Comparison of ENCODE assay signal across 32 mouse cellular contexts in genomic region chr11:98725926-98726506, GRCm38 (mm10). TPM values are rescaled to one million over a fixed set of nuclear protein-coding genes. Genes with fewer than 3 reads are reported as not detected.
A peak's percentile ranks its signal among the peaks of the same experiment; 100 is the strongest.
DNase-seq lines count a peak whose midpoint lies in the region; ATAC-seq and TF ChIP-seq lines count a peak whose summit lies in the region.
"Had no signal": no experiment of that assay in that cellular context is flagged by ENCODE, and none has a peak within 500 bp of the region (broad histone marks: within the 10 kb centered on the region; RNA-seq: fewer than 3 reads in every experiment).

No protein-coding gene starts in this region.

- TF ChIP-seq CTCF in kidney, adult 2 months (conservative IDR thresholded peaks at IDR 0.05; ENCODE audit: insufficient read depth, insufficient read length, low read depth, low read length) = no peak
- no peak for TF ChIP-seq CTCF in liver, postnatal 0 days (IDR thresholded peaks at IDR 0.05; ENCODE audit: low read depth)

- H3K4me1 ChIP-seq in kidney, adult 2 months (ENCODE audit: control insufficient read depth, insufficient read depth, low read length) = peaks cover 19% of the 10 kb centered on the region
- H3K4me1 ChIP-seq in kidney, embryonic 14.5 days (ENCODE audit: control insufficient read depth, insufficient read depth, low read length) = peaks cover 4% of the 10 kb centered on the region; the same call in 1 of the 2 replicates
- H3K4me1 ChIP-seq in liver, postnatal 0 days (ENCODE audit: insufficient read depth) = peaks cover 9% of the 10 kb centered on the region
- H3K4me1 ChIP-seq in liver, embryonic 12.5 days = peaks cover 29% of the 10 kb centered on the region

- no peak overlapping the region for H3K4me3 ChIP-seq in kidney, adult 2 months (ENCODE audit: insufficient read depth, low read depth, low read length)
- no peak overlapping the region for H3K4me3 ChIP-seq in kidney, embryonic 14.5 days (ENCODE audit: low read length)
- no peak overlapping the region for H3K4me3 ChIP-seq in liver, postnatal 0 days (ENCODE audit: low read depth, low read length)
- no peak overlapping the region for H3K4me3 ChIP-seq in liver, embryonic 12.5 days
- H3K4me3 ChIP-seq: forebrain, embryonic 10.5 days; forebrain, embryonic 13.5 days; heart, adult 2 months; hindbrain, embryonic 12.5 days; hindbrain, embryonic 15.5 days had no signal

- H3K27me3 ChIP-seq in kidney, adult 2 months (replicated peaks; ENCODE audit: control insufficient read depth, insufficient read depth, low read length) = no peaks in the 10 kb centered on the region
- H3K27me3 ChIP-seq in kidney, embryonic 14.5 days (ENCODE audit: control insufficient read depth, insufficient read depth, low read length) = no peaks in the 10 kb centered on the region
- no peaks in the 10 kb centered on the region for H3K27me3 ChIP-seq in liver, postnatal 0 days (ENCODE audit: insufficient read depth, low read length)
- no peaks in the 10 kb centered on the region for H3K27me3 ChIP-seq in liver, embryonic 12.5 days (replicated peaks)
- H3K27me3 ChIP-seq: CH12.LX; forebrain, embryonic 13.5 days; hindbrain, embryonic 12.5 days; hindbrain, embryonic 15.5 days; Patski had no signal

- H3K4me2 ChIP-seq in kidney, embryonic 14.5 days (replicated peaks; ENCODE audit: low read depth, low read length) = no peak overlapping the region
- H3K4me2 ChIP-seq in liver, postnatal 0 days (ENCODE audit: low read depth, low read length) = no peak overlapping the region
- no peak overlapping the region for H3K4me2 ChIP-seq in liver, embryonic 12.5 days
- H3K4me2 ChIP-seq: forebrain, embryonic 13.5 days; heart, embryonic 11.5 days; hindbrain, embryonic 12.5 days; hindbrain, embryonic 15.5 days had no signal

- DNase-seq in heart, adult 11 months = peak; percentile 90
- DNase-seq in heart, adult 8-10 months (ENCODE audit: low spot score) = no peak
- peak; percentile 30 for DNase-seq in kidney, adult 2 months
- DNase-seq in liver, postnatal 0 days = peak; percentile 11
- DNase-seq in right cerebral cortex, postnatal 25 days = no peak
- DNase-seq: adrenal gland, postnatal 10 days; adrenal gland, postnatal 36 days; B cell, adult 2 months; cerebellum, adult 18-20 months; cerebellum, adult 9-10 months; cerebellum, postnatal 14 days; gastrocnemius, postnatal 14 days had no signal

- 85% methylated on average over 15 of the region's 15 CpGs for WGBS in kidney, adult 2 months
- WGBS in kidney, embryonic 14.5 days = 95% methylated on average over 15 of the region's 15 CpGs
- 82% methylated on average over 15 of the region's 15 CpGs for WGBS in liver, postnatal 0 days (ENCODE audit: insufficient replicate concordance)
- 86% methylated on average over 15 of the region's 15 CpGs for WGBS in liver, embryonic 12.5 days (ENCODE audit: insufficient replicate concordance)

- TF ChIP-seq POLR2A in kidney, adult 2 months (IDR thresholded peaks at IDR 0.05; ENCODE audit: low read depth, low read length) = no peak

- H3K9ac ChIP-seq in kidney, embryonic 14.5 days (ENCODE audit: low read depth, low read length) = no peak overlapping the region
- H3K9ac ChIP-seq in liver, postnatal 0 days (replicated peaks) = no peak overlapping the region
- no peak overlapping the region for H3K9ac ChIP-seq in liver, embryonic 12.5 days
- H3K9ac ChIP-seq: forebrain, embryonic 13.5 days; hindbrain, embryonic 12.5 days; hindbrain, embryonic 15.5 days had no signal

- no peaks in the 10 kb centered on the region for H3K9me3 ChIP-seq in kidney, embryonic 14.5 days (ENCODE audit: control insufficient read depth, low read length)
- no peaks in the 10 kb centered on the region for H3K9me3 ChIP-seq in liver, postnatal 0 days (ENCODE audit: low read length)
- H3K9me3 ChIP-seq in liver, embryonic 12.5 days (replicated peaks) = no peaks in the 10 kb centered on the region
- H3K9me3 ChIP-seq: forebrain, embryonic 10.5 days; forebrain, embryonic 13.5 days; G1E; hindbrain, embryonic 12.5 days; hindbrain, embryonic 15.5 days had no signal

- no peak for TF ChIP-seq EP300 in liver, postnatal 0 days (IDR thresholded peaks at IDR 0.05; ENCODE audit: low read depth)

- no peaks in the 10 kb centered on the region for H3K36me3 ChIP-seq in kidney, adult 2 months (ENCODE audit: control insufficient read depth, insufficient read depth, low read length)
- peaks cover 21% of the 10 kb centered on the region for H3K36me3 ChIP-seq in kidney, embryonic 14.5 days (ENCODE audit: control insufficient read depth, insufficient read depth, low read length)
- 0 out of 2 replicates have a peak, but pooled peaks cover 7% of the 10 kb centered on the region for H3K36me3 ChIP-seq in liver, postnatal 0 days (replicated peaks; ENCODE audit: insufficient read depth, low read length)
- H3K36me3 ChIP-seq in liver, embryonic 12.5 days = peaks cover 47% of the 10 kb centered on the region

- no peak overlapping the region; the same call in 1 of the 2 replicates for H3K27ac ChIP-seq in kidney, adult 2 months (ENCODE audit: insufficient read depth, low read depth, low read length)
- H3K27ac ChIP-seq in kidney, embryonic 14.5 days (ENCODE audit: low read depth, low read length) = no peak overlapping the region
- H3K27ac ChIP-seq in liver, postnatal 0 days (ENCODE audit: low read depth) = no peak overlapping the region
- no peak overlapping the region for H3K27ac ChIP-seq in liver, embryonic 12.5 days
- H3K27ac ChIP-seq: forebrain, embryonic 10.5 days; forebrain, embryonic 13.5 days; heart, adult 2 months; hindbrain, embryonic 12.5 days; hindbrain, embryonic 15.5 days had no signal

- ATAC-seq in kidney, embryonic 14.5 days (ENCODE audit: low FRiP score, low TSS enrichment) = no peak
- ATAC-seq in liver, postnatal 0 days = no peak
- no peak for ATAC-seq in liver, embryonic 12.5 days
- ATAC-seq: forebrain, embryonic 13.5 days; forebrain, embryonic 16.5 days; Patski had no signal

RNA-seq across cellular contexts. Expression of gene Med24, which starts 3.2 kb away (rescaled TPM):
- 10 to 100 TPM; 44.4 to 49.9 (median 46.8) TPM for total RNA-seq in heart, adult 8-10 months (2022)
- polyA plus RNA-seq in kidney, adult 2 months (2012; rRNA removed) = 45.3 and 54.1 TPM in 2 replicates
- polyA plus RNA-seq in kidney, embryonic 14.5 days (2014; fragmentation: Nextera tagmentation; extraction: Ambion mirVana) = 39.5 and 59.1 TPM in 2 replicates
- 10.5 and 10.9 TPM in 2 replicates for polyA plus RNA-seq in liver, postnatal 0 days (2015; fragmentation: Nextera tagmentation; extraction: Ambion mirVana)
- polyA plus RNA-seq in liver, embryonic 12.5 days (2016; fragmentation: Nextera tagmentation; extraction: Ambion mirVana) = 42.0 and 43.7 TPM in 2 replicates

RNA-seq across cellular contexts. Expression of gene Thra, which starts 14.4 kb away (rescaled TPM):
- total RNA-seq in heart, adult 8-10 months (2022) = 10 to 100 TPM; 92.5 to 98.4 (median 95.1) TPM
- 92.7 and 97.2 TPM in 2 replicates for polyA plus RNA-seq in kidney, adult 2 months (2012; rRNA removed)
- 28.0 and 31.8 TPM in 2 replicates for polyA plus RNA-seq in kidney, embryonic 14.5 days (2014; fragmentation: Nextera tagmentation; extraction: Ambion mirVana)
- 5.1 and 6.1 TPM in 2 replicates for polyA plus RNA-seq in liver, postnatal 0 days (2015; fragmentation: Nextera tagmentation; extraction: Ambion mirVana)
- polyA plus RNA-seq in liver, embryonic 12.5 days (2016; fragmentation: Nextera tagmentation; extraction: Ambion mirVana) = 13.0 and 13.3 TPM in 2 replicates

RNA-seq across cellular contexts. Expression of gene Csf3, which starts 25.0 kb away (rescaled TPM):
- not detected for total RNA-seq in heart, adult 8-10 months (2022)
- polyA plus RNA-seq in kidney, adult 2 months (2012; rRNA removed) = not detected in 2 replicates
- not detected in 2 replicates for polyA plus RNA-seq in kidney, embryonic 14.5 days (2014; fragmentation: Nextera tagmentation; extraction: Ambion mirVana)
- not detected in 2 replicates for polyA plus RNA-seq in liver, postnatal 0 days (2015; fragmentation: Nextera tagmentation; extraction: Ambion mirVana)
- not detected in 2 replicates for polyA plus RNA-seq in liver, embryonic 12.5 days (2016; fragmentation: Nextera tagmentation; extraction: Ambion mirVana)
- total RNA-seq: adrenal gland, adult 18-20 months; adrenal gland, postnatal 10 days; adrenal gland, postnatal 36 days; CH12.LX; gastrocnemius, adult 18-20 months; gastrocnemius, postnatal 14 days; heart, adult 2 months; heart, postnatal 25 days; hematopoietic stem cell, adult 5-6 weeks had no signal
- polyA plus RNA-seq: embryonic facial prominence, embryonic 11.5 days; embryonic facial prominence, embryonic 14.5 days; forebrain, embryonic 10.5 days; forebrain, embryonic 16.5 days; G1E; heart, adult 2 months; heart, embryonic 11.5 days; heart, embryonic 14.5 days; heart, postnatal 0 days; hindbrain, embryonic 12.5 days; hindbrain, embryonic 15.5 days had no signal

RNA-seq across cellular contexts. Expression of gene Psmd3, which starts 43.7 kb away (rescaled TPM):
- total RNA-seq in heart, adult 8-10 months (2022) = 100 to 1,000 TPM in 1 of 4 experiments, 10 to 100 TPM in 3; 95.0 to 106 (median 99.1) TPM
- 307 and 331 TPM in 2 replicates for polyA plus RNA-seq in kidney, adult 2 months (2012; rRNA removed)
- polyA plus RNA-seq in kidney, embryonic 14.5 days (2014; fragmentation: Nextera tagmentation; extraction: Ambion mirVana) = 181 and 187 TPM in 2 replicates
- 67.5 and 71.0 TPM in 2 replicates for polyA plus RNA-seq in liver, postnatal 0 days (2015; fragmentation: Nextera tagmentation; extraction: Ambion mirVana)
- polyA plus RNA-seq in liver, embryonic 12.5 days (2016; fragmentation: Nextera tagmentation; extraction: Ambion mirVana) = 201 and 202 TPM in 2 replicates

RNA-seq across cellular contexts. Expression of gene Nr1d1, which starts 49.1 kb away (rescaled TPM):
- 100 to 1,000 TPM in 2 of 4 experiments, 10 to 100 TPM in 2; 81.4 to 121 (median 101) TPM for total RNA-seq in heart, adult 8-10 months (2022)
- polyA plus RNA-seq in kidney, adult 2 months (2012; rRNA removed) = 140 and 155 TPM in 2 replicates
- 1.6 and 2.6 TPM in 2 replicates for polyA plus RNA-seq in kidney, embryonic 14.5 days (2014; fragmentation: Nextera tagmentation; extraction: Ambion mirVana)
- 2.0 and 4.2 TPM in 2 replicates for polyA plus RNA-seq in liver, postnatal 0 days (2015; fragmentation: Nextera tagmentation; extraction: Ambion mirVana)
- 1.3 and 1.4 TPM in 2 replicates for polyA plus RNA-seq in liver, embryonic 12.5 days (2016; fragmentation: Nextera tagmentation; extraction: Ambion mirVana)

Comparison
In these comparisons a context has a peak if more than half of its experiments do, and no peak if none do; other contexts are left out.
1. DNase-seq: peak in heart, adult 11 months (single experiment), kidney, adult 2 months (single experiment) and liver, postnatal 0 days (single experiment); none in heart, adult 8-10 months (single experiment) and right cerebral cortex, postnatal 25 days (single experiment).